Mouse (Mus musculus) spleen, adult 2 months (tissue): ENCODE measurements around the gene Stk4.

Source experiments
- CTCF ChIP-seq: fragments of 200-500 bp; IDR thresholded peaks from 2 replicates; pipeline ENCODE4 v1.5.1; 2011; ENCODE audit warnings: mild to moderate bottlenecking, inconsistent platforms; ENCODE audit not compliant: insufficient read depth, insufficient read length, insufficient replicate concordance; ENCODE audit errors: extremely low read depth
- POLR2A ChIP-seq: fragments of 200-500 bp; IDR thresholded peaks from 2 replicates; pipeline ENCODE4 v1.6.1; 2011; ENCODE audit warnings: low read depth, low read length, inconsistent platforms

DNA sequence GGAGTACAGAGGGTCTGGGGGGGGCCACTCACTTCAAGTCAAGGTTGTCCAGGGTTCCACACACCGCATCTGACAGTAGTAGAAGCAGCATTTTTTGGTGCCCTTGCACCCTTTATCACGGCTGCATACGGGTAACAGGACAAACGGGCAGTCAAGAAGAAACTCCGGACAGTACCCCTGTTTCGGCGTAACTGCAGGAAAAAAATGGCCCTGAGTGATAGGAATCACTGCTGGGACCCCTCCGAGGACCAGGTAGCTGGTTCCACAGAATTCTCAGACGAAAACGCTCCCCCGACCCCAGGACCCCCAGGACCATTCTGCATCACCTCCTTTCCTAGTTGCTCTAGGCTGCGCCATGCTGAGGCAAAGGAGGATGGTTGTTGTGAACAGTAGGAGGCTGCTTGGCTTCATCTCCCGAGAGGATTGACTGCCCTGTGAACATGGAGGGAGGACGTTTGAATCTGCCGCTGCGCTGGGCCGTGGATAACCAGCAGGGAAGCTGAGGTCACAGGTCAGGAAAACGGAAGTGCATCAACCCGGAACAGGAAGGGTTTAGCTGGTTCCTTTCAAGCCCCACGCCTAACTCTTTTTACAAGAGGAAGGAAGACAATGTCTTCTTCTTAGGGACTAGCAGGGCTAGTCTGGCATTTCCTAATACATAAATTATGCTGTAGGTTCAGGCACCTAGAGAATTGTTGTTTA lies 129.7 kb downstream of the Stk4 start, which contains the start of gene Wfdc15a:
- TF ChIP-seq POLR2A (no peak), CTCF (no peak)
